Mouse (Mus musculus) inflammation-experienced regulatory T-cells, adult 6 months (primary cell): ENCODE data around the gene Ush1g. TPM values are rescaled to one million over a fixed set of nuclear protein-coding genes. Genes with fewer than 3 reads are reported as not detected.

Experiments used
- ATAC-seq: one replicate; pipeline ENCODE4 v1.8.0; 2017
- polyA plus RNA-seq, 3 experiments: library from polyadenylated mRNA; unstranded; fragments of 100-300 nt; shearing (Covaris generic); gene quantifications; one replicate each; pipeline ENCODE4 v1.2.1; 2017

The Ush1g gene
- polyA plus RNA-seq, 3 experiments from 2014 or later: not detected

GRCm38 (mm10) chr11:115267958-115268357 is 53.9 kb downstream of the Ush1g start:
- ATAC-seq: no peak

DNA sequence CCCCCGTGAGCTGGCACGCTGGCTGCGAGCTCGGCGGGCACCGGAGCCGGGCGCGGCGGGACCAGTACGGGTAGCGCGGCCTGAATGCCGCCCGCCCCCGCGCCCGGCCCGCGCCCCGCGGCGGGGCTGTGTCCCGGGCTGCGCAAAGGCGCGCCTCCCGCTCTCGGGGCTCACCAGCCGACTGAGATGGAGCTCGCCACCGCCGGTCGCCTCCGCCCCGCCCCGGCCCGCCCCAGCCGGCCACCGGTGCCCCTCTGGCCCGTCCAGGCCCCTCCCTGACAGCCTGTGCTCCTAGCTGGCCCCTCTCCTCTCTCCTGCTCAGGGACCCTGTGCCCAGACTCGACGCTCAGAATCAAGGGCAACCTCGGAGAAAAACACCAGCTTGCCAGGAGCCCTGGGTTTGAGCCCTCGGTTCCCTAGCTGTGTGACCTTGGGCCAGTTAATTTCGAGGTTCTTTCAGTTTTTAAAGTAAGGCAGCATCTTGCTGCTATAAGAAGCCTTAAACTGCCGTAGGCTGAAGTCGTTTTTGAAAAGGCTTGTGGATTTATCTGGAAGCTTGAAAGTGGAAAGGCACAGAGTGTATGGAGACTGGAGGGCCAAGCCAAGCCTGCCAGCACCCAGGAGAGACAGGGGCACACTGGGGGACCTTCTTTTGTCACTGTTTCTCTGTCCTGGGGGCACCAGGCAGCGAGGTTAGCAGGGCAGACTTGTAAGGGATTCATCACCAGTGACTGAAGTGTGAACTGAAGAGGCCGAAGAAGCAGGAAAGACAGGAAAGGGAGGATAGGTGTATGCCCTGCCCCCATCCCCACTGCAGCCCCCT is 54.6 kb downstream of the Ush1g start, which contains the start of gene Grin2c:
Gene Grin2c (minus strand): TSS at position 183 of the 823 bp plus-strand sequence.
- ATAC-seq: no peak

- ATAC-seq: no peak
These were observed 55.5 kb downstream of the Ush1g start for GRCm38 (mm10) chr11:115266400-115266778.

GRCm38 (mm10) chr11:115265771-115266399 is 56.0 kb downstream of the Ush1g start:
- ATAC-seq: no peak

Other genes with a start within 250 kb of the Ush1g start
- gene Rab37, start 230.6 kb downstream of the Ush1g start, polyA plus RNA-seq: 100 to 1,000 TPM; 106 to 231 (median 206) TPM
- 1 to 10 TPM; 1.4 to 1.6 (median 1.5) TPM for gene Cd300lf, start 188.0 kb downstream of the Ush1g start, polyA plus RNA-seq
- gene Slc9a3r1, start 158.7 kb downstream of the Ush1g start, polyA plus RNA-seq: 100 to 1,000 TPM; 137 to 172 (median 165) TPM
- gene Tmem104, start 134.6 kb downstream of the Ush1g start, polyA plus RNA-seq: 10 to 100 TPM in 1 of 3 experiments, 1 to 10 TPM in 2; 9.2 to 10.6 (median 9.8) TPM
- 10 to 100 TPM; 14.2 to 21.0 (median 15.1) TPM for gene Nat9, start 134.2 kb downstream of the Ush1g start, polyA plus RNA-seq
- not detected for gene Grin2c, start 54.8 kb downstream of the Ush1g start, polyA plus RNA-seq
- gene Fdxr, start 45.0 kb downstream of the Ush1g start, polyA plus RNA-seq: 10 to 100 TPM; 20.6 to 26.2 (median 23.7) TPM
- gene Fads6, start 24.4 kb downstream of the Ush1g start, polyA plus RNA-seq: 1 to 10 TPM in 1 of 3 experiments, under 1 TPM in 2; 0.62 to 1.1 (median 0.78) TPM
- not detected for gene Otop2, start 14.9 kb downstream of the Ush1g start, polyA plus RNA-seq
- gene Otop3, start 12.7 kb upstream of the Ush1g start, polyA plus RNA-seq: not detected
- 1 to 10 TPM; 1.9 to 3.4 (median 2.6) TPM for gene Hid1, start 45.7 kb upstream of the Ush1g start, polyA plus RNA-seq
- not detected for gene Cdr2l, start 59.9 kb upstream of the Ush1g start, polyA plus RNA-seq
- 100 to 1,000 TPM; 173 to 208 (median 179) TPM for gene Mrpl58, start 81.7 kb upstream of the Ush1g start, polyA plus RNA-seq
- gene Atp5h, start 97.9 kb upstream of the Ush1g start, polyA plus RNA-seq: 100 to 1,000 TPM; 696 to 777 (median 721) TPM
- 10 to 100 TPM in 2 of 3 experiments, 1 to 10 TPM in 1; 5.6 to 15.7 (median 14.9) TPM for gene Kctd2, start 98.1 kb upstream of the Ush1g start, polyA plus RNA-seq
- not detected for gene Trim80, start 118.5 kb upstream of the Ush1g start, polyA plus RNA-seq
- gene Slc16a5, start 140.4 kb upstream of the Ush1g start, polyA plus RNA-seq: 1 to 10 TPM; 1.1 to 3.5 (median 2.8) TPM
- gene Armc7, start 153.6 kb upstream of the Ush1g start, polyA plus RNA-seq: 10 to 100 TPM; 68.2 to 95.6 (median 70.3) TPM
- gene Nt5c, start 169.8 kb upstream of the Ush1g start, polyA plus RNA-seq: 100 to 1,000 TPM; 242 to 269 (median 245) TPM
- gene Jpt1, start 192.3 kb upstream of the Ush1g start, polyA plus RNA-seq: 100 to 1,000 TPM; 619 to 638 (median 633) TPM
- 100 to 1,000 TPM; 668 to 906 (median 737) TPM for gene Sumo2, start 214.2 kb upstream of the Ush1g start, polyA plus RNA-seq
- 10 to 100 TPM; 46.0 to 56.8 (median 53.8) TPM for gene Nup85, start 242.4 kb upstream of the Ush1g start, polyA plus RNA-seq